Mouse (Mus musculus): ENCODE results near the gene Gm21961. TPM values are rescaled to one million over a fixed set of nuclear protein-coding genes. Genes with fewer than 3 reads are reported as not detected.
"Not testable (repeated sequence)": the region's sequence is repeated elsewhere in the genome, so short reads cannot be mapped to it uniquely, and the experiment has no call there.

The Gm21961 gene
- polyA plus RNA-seq (2015; fragmentation: Nextera tagmentation; extraction: Ambion mirVana): not detected in 2 replicates

DNA sequence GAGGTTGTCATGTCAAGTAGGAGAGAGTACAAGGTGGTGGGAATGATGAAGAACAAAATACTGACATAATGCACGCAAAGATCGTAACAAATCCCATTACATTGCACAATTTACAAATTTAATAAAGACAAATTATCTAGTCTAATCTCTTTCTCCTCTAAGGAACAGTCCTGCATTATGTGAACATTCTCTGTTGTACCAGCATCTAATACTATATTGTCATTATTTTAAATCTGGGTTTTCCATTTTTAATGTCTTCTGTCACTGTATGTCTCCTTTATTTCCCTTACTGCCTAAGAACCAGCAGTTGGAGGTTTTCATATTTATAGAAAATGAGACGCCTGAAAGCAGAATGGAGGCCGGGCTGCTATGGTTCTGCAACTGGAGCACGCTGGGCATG, at the start of gene Gm21961:
Gm21961 (minus strand) TSS at position 101 of the 400 bp plus-strand sequence.
- WGBS: 90% methylated on average over 5 of the region's 5 CpGs
- H3K36me3 ChIP-seq (ENCODE audit: control insufficient read depth, insufficient read depth): no peaks in the 10 kb centered on the region
- no peak for ATAC-seq

DNA sequence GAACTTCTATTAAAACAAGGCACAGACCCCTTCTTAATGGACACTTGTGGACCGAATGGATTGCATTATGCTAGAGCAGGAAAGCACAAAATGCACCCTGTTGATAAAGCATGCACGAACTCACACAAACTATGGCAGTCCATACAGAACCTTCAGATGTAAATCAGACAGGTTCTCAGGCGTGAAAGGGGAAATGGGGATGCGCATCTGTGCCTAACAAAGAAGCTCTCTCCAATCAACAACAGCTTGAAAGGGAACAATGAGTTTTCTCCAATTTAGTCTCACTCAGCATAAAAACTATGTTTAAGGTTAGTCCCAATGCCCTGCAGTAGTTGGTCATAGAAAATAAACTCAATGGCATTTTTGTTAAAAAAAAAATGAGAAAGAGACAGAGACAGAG, 27.3 kb upstream of the Gm21961 start:
- WGBS: 82% methylated on average over 4 of the region's 4 CpGs
- Histone ChIP-seq H3K9ac (ENCODE audit: low read depth, low read length) (no peak overlapping the region), H3K9me3 (ENCODE audit: control insufficient read depth) (no peaks in the 10 kb centered on the region), H3K4me1 (replicated peaks; ENCODE audit: control insufficient read depth, insufficient read depth, low read length) (no peaks in the 10 kb centered on the region), H3K4me3 (ENCODE audit: low read depth, low read length) (no peak overlapping the region), H3K4me2 (replicated peaks; ENCODE audit: low read depth) (no peak overlapping the region), H3K27me3 (replicated peaks; ENCODE audit: control insufficient read depth, insufficient read depth, low read length) (no peaks in the 10 kb centered on the region), H3K36me3 (ENCODE audit: control insufficient read depth, insufficient read depth) (no peaks in the 10 kb centered on the region), H3K27ac (ENCODE audit: low read depth, low read length) (no peak overlapping the region)
- no peak for TF ChIP-seq CTCF (IDR thresholded peaks at IDR 0.05; ENCODE audit: low read depth)
- ATAC-seq: no peak

More for the DNA sequence above, at the start of gene Gm21961:
- Histone ChIP-seq H3K27ac (ENCODE audit: low read depth, low read length) (no peak within 1 kb of the TSS), H3K4me3 (ENCODE audit: low read depth, low read length) (no peak within 1 kb of the TSS), H3K4me2 (replicated peaks; ENCODE audit: low read depth) (no peak within 1 kb of the TSS), H3K9me3 (ENCODE audit: control insufficient read depth) (no peaks in the 10 kb centered on the region), H3K4me1 (replicated peaks; ENCODE audit: control insufficient read depth, insufficient read depth, low read length) (no peaks in the 10 kb centered on the region), H3K9ac (ENCODE audit: low read depth, low read length) (no peak within 1 kb of the TSS), H3K27me3 (replicated peaks; ENCODE audit: control insufficient read depth, insufficient read depth, low read length) (no peaks in the 10 kb centered on the region)
- no peak for TF ChIP-seq CTCF (IDR thresholded peaks at IDR 0.05; ENCODE audit: low read depth)

DNA sequence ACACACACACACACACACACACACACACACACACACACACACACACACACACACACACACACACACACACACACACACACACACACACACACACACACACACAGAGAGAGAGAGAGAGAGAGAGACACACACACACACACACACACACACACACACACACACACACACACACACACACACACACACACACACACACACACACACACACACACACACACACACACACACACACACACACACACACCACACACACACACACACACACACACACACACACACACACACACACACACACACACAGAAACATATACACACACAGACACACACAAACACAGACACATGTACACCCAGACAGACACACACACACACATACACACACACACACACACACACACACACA, 24.5 kb upstream of the Gm21961 start:
- H3K27ac ChIP-seq (ENCODE audit: low read depth, low read length); H3K4me1 ChIP-seq (replicated peaks; ENCODE audit: control insufficient read depth, insufficient read depth, low read length); ATAC-seq; H3K27me3 ChIP-seq (replicated peaks; ENCODE audit: control insufficient read depth, insufficient read depth, low read length); H3K36me3 ChIP-seq (ENCODE audit: control insufficient read depth, insufficient read depth); H3K4me2 ChIP-seq (replicated peaks; ENCODE audit: low read depth); H3K9ac ChIP-seq (ENCODE audit: low read depth, low read length); H3K4me3 ChIP-seq (ENCODE audit: low read depth, low read length); H3K9me3 ChIP-seq (ENCODE audit: control insufficient read depth): not testable (repeated sequence)

- Histone ChIP-seq H3K27me3 (replicated peaks; ENCODE audit: control insufficient read depth, insufficient read depth, low read length) (no peaks in the 10 kb centered on the region), H3K36me3 (ENCODE audit: control insufficient read depth, insufficient read depth) (no peaks in the 10 kb centered on the region), H3K9me3 (ENCODE audit: control insufficient read depth) (no peaks in the 10 kb centered on the region), H3K4me2 (replicated peaks; ENCODE audit: low read depth) (no peak overlapping the region), H3K27ac (ENCODE audit: low read depth, low read length) (no peak overlapping the region), H3K4me1 (replicated peaks; ENCODE audit: control insufficient read depth, insufficient read depth, low read length) (no peaks in the 10 kb centered on the region), H3K9ac (ENCODE audit: low read depth, low read length) (no peak overlapping the region), H3K4me3 (ENCODE audit: low read depth, low read length) (no peak overlapping the region)
- TF ChIP-seq CTCF (IDR thresholded peaks at IDR 0.05; ENCODE audit: low read depth): no peak
- 76% methylated on average over 1 of the region's 1 CpGs for WGBS
- no peak for ATAC-seq
Observed at GRCm38 (mm10) chr15:65017971-65018370, 3.3 kb upstream of the Gm21961 start.

- Histone ChIP-seq H3K9me3 (ENCODE audit: control insufficient read depth) (no peaks in the 10 kb centered on the region), H3K4me3 (ENCODE audit: low read depth, low read length) (no peak overlapping the region), H3K27me3 (replicated peaks; ENCODE audit: control insufficient read depth, insufficient read depth, low read length) (no peaks in the 10 kb centered on the region), H3K9ac (ENCODE audit: low read depth, low read length) (no peak overlapping the region), H3K36me3 (ENCODE audit: control insufficient read depth, insufficient read depth) (no peaks in the 10 kb centered on the region), H3K27ac (ENCODE audit: low read depth, low read length) (no peak overlapping the region), H3K4me1 (replicated peaks; ENCODE audit: control insufficient read depth, insufficient read depth, low read length) (no peaks in the 10 kb centered on the region), H3K4me2 (replicated peaks; ENCODE audit: low read depth) (no peak overlapping the region)
- TF ChIP-seq CTCF (IDR thresholded peaks at IDR 0.05; ENCODE audit: low read depth): no peak
- no peak for ATAC-seq
Observed at GRCm38 (mm10) chr15:65006177-65006576, 8.5 kb downstream of the Gm21961 start.

GRCm38 (mm10) chr15:64994498-64994897, 20.2 kb downstream of the Gm21961 start:
- no peak for ATAC-seq
- Histone ChIP-seq H3K27me3 (replicated peaks; ENCODE audit: control insufficient read depth, insufficient read depth, low read length) (no peaks in the 10 kb centered on the region), H3K36me3 (ENCODE audit: control insufficient read depth, insufficient read depth) (no peaks in the 10 kb centered on the region), H3K4me3 (ENCODE audit: low read depth, low read length) (no peak overlapping the region), H3K4me1 (replicated peaks; ENCODE audit: control insufficient read depth, insufficient read depth, low read length) (no peaks in the 10 kb centered on the region), H3K9ac (ENCODE audit: low read depth, low read length) (no peak overlapping the region), H3K27ac (ENCODE audit: low read depth, low read length) (no peak overlapping the region), H3K9me3 (ENCODE audit: control insufficient read depth) (no peaks in the 10 kb centered on the region), H3K4me2 (replicated peaks; ENCODE audit: low read depth) (no peak overlapping the region)
- 83% methylated on average over 4 of the region's 4 CpGs for WGBS
- TF ChIP-seq CTCF (IDR thresholded peaks at IDR 0.05; ENCODE audit: low read depth): no peak

DNA sequence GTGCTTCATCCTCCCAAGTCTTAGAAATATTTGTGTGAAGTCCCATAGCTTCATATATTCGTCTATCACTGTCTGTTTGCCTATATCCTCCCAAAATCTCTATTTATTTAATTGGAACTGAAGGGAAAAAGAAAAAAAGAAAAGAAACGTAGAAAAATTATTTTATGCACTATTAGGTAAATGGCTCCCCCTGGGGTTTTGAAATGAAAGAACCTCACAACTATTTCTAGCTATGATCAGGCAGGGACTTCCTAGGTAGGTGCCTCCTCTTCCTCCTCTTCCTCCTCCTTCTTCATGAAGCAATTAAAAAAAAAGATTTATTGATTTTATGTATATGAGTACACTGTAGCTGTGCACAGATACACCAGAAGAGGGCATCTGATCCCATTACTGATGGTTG, 34.7 kb downstream of the Gm21961 start:
- WGBS: 68% methylated on average over 2 of the region's 2 CpGs
- H3K27me3 ChIP-seq (replicated peaks; ENCODE audit: control insufficient read depth, insufficient read depth, low read length): no peaks in the 10 kb centered on the region

More for the DNA sequence above, 34.7 kb downstream of the Gm21961 start:
- Histone ChIP-seq H3K27ac (ENCODE audit: low read depth, low read length) (no peak overlapping the region), H3K4me2 (replicated peaks; ENCODE audit: low read depth) (no peak overlapping the region), H3K4me3 (ENCODE audit: low read depth, low read length) (no peak overlapping the region), H3K4me1 (replicated peaks; ENCODE audit: control insufficient read depth, insufficient read depth, low read length) (no peaks in the 10 kb centered on the region), H3K9ac (ENCODE audit: low read depth, low read length) (no peak overlapping the region), H3K36me3 (ENCODE audit: control insufficient read depth, insufficient read depth) (no peaks in the 10 kb centered on the region), H3K9me3 (ENCODE audit: control insufficient read depth) (no peaks in the 10 kb centered on the region)
- no peak for ATAC-seq
- TF ChIP-seq CTCF (IDR thresholded peaks at IDR 0.05; ENCODE audit: low read depth): no peak

All from intestine, postnatal 0 days (tissue).